Mouse (Mus musculus) kidney, embryonic 16.5 days (tissue): ENCODE measurements around the gene Rnaseh2a. TPM values are rescaled to one million over a fixed set of nuclear protein-coding genes. Genes with fewer than 3 reads are reported as not detected.
A peak's percentile ranks its signal among the peaks of the same experiment; 100 is the strongest.

Source experiments
- ATAC-seq: fragments of 200-750 bp; cut with Nextera tagmentation; 2 replicates; pipeline ENCODE4 v1.8.0; 2017; ENCODE audit warnings: moderate TSS enrichment; ENCODE audit not compliant: low FRiP score, low TSS enrichment
- H3K27ac ChIP-seq: fragments of 300-500 bp; sonication (generic); 2 replicates; pipeline ENCODE4 v1.5.1; 2014; ENCODE audit warnings: low read length
- H3K27me3 ChIP-seq: fragments of 300-500 bp; sonication (generic); 2 replicates; pipeline ENCODE4 v1.6.1; 2014; ENCODE audit warnings: low read length, control low read depth, mixed read lengths; ENCODE audit not compliant: insufficient read depth
- H3K36me3 ChIP-seq: fragments of 300-500 bp; sonication (generic); 2 replicates; pipeline ENCODE4 v1.6.1; 2014; ENCODE audit warnings: low read length, control low read depth, mixed read lengths; ENCODE audit not compliant: insufficient read depth
- H3K4me1 ChIP-seq: fragments of 300-500 bp; sonication (generic); 2 replicates; pipeline ENCODE4 v1.6.1; 2014; ENCODE audit warnings: low read length, control low read depth, mixed read lengths; ENCODE audit not compliant: insufficient read depth
- H3K4me2 ChIP-seq: fragments of 300-500 bp; sonication (generic); replicated peaks from 2 replicates; pipeline ENCODE4 v1.6.1; 2014; ENCODE audit warnings: low read depth, low read length
- H3K4me3 ChIP-seq: fragments of 300-500 bp; sonication (generic); 2 replicates; pipeline ENCODE4 v1.5.1; 2014; ENCODE audit warnings: mild to moderate bottlenecking, low read length
- H3K9ac ChIP-seq: fragments of 300-500 bp; sonication (generic); replicated peaks from 2 replicates; pipeline ENCODE4 v1.6.1; 2014; ENCODE audit warnings: low read length
- H3K9me3 ChIP-seq: fragments of 300-500 bp; sonication (generic); 2 replicates; pipeline ENCODE4 v1.6.1; 2016; ENCODE audit warnings: low read length, control low read depth
- WGBS: fragments of 180-500 bp; shearing (Covaris S2); extraction: QIAGEN DNeasy Blood & Tissue Kit; methylation state at CpG from one replicate; pipeline ENCODE4 v1.1.7; 2014; 5-methylcytosine and 5-hydroxymethylcytosine counted together
- polyA plus RNA-seq: library from polyadenylated mRNA; unstranded; fragments of >200 nt; fragmentation: Nextera tagmentation; extraction: Ambion mirVana; gene quantifications from 2 replicates; pipeline ENCODE4 v1.2.1, GENCODE M21; 2015

Rnaseh2a gene
- polyA plus RNA-seq: 137 and 138 TPM in 2 replicates

- peak within 1 kb of the TSS; percentile 82 for H3K4me2 ChIP-seq
- H3K36me3 ChIP-seq: peaks cover 32% of the 10 kb centered on the region
- WGBS: under 1% methylated on average over 56 of the region's 56 CpGs
- peak within 1 kb of the TSS; percentile 57 for H3K4me3 ChIP-seq
- peak; percentile 72 for ATAC-seq
- H3K27ac ChIP-seq: peak within 1 kb of the TSS; percentile 89
- H3K4me1 ChIP-seq: peaks cover 37% of the 10 kb centered on the region
- H3K9me3 ChIP-seq: no peaks in the 10 kb centered on the region
- H3K27me3 ChIP-seq: no peaks in the 10 kb centered on the region
- peak within 1 kb of the TSS; percentile 75 for H3K9ac ChIP-seq
These were observed at the start of gene Rnaseh2a, which contains the start of the genes Gm49661 and Prdx2 for GRCm38 (mm10) chr8:84969241-84970134. Gene Rnaseh2a (minus strand): TSS chr8:84969767. Gene Gm49661 (minus strand): TSS chr8:84969433. Gene Prdx2 (plus strand): TSS chr8:84969587.

DNA sequence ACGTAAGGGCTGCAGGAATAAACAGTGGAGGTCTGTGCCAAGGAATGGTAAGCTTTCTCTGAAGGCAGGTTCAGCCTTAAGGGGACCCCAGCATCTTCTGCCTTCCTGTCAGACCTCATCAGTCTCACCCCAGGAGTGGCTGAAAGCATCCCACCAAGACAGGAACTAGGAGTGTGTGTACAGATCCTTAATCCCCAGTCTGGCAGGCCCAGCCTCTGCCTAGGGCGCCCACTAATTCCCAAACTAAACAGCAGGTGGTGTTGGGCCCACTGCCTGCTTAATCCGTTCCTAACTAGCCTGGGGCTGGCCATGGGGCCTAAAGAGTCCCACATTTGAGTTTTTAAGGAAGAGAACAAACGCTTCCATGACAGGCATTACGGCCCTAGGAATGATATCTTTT is 47.6 kb upstream of the Rnaseh2a start:
- WGBS: 61% methylated on average over 5 of the region's 5 CpGs
- no peak overlapping the region for H3K4me2 ChIP-seq
- no peaks in the 10 kb centered on the region for H3K4me1 ChIP-seq
- no peak overlapping the region for H3K9ac ChIP-seq
- H3K9me3 ChIP-seq: no peaks in the 10 kb centered on the region
- H3K4me3 ChIP-seq: no peak overlapping the region
- H3K27me3 ChIP-seq: peaks cover 15% of the 10 kb centered on the region
- peaks cover 30% of the 10 kb centered on the region for H3K36me3 ChIP-seq
- no peak overlapping the region for H3K27ac ChIP-seq
- no peak for ATAC-seq

- Histone ChIP-seq H3K4me2 (no peak overlapping the region), H3K27ac (no peak overlapping the region), H3K36me3 (peaks cover 26% of the 10 kb centered on the region), H3K4me1 (no peaks in the 10 kb centered on the region), H3K27me3 (peaks cover 15% of the 10 kb centered on the region), H3K9me3 (no peaks in the 10 kb centered on the region), H3K9ac (no peak overlapping the region), H3K4me3 (no peak overlapping the region)
- ATAC-seq: no peak
- WGBS: 67% methylated on average over 10 of the region's 10 CpGs
These were observed 47.2 kb upstream of the Rnaseh2a start for GRCm38 (mm10) chr8:85016724-85017123.

DNA sequence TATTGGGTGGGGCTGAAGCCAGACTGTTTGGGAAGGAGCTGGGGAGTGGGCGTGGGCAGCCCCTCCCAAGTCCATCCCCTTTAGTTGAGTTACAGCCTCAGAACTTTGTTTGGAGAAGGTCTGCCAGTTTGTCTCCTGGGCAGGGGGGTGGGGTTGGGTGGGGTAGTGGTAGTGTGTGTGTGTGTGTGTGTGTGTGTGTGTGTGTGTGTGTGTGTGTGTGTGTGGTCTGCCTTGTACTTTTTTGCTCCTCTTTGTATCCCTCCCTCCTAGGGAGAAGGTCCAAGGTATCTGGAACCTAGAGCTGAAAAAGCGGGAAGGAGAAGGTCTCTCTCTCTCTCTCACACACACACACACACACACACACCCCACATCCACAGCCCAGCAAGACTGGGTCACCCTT is 44.9 kb upstream of the Rnaseh2a start, which contains the start of gene Best2:
Best2 (minus strand) TSS at position 101 of the 400 bp plus-strand sequence.
- Histone ChIP-seq H3K27me3 (peaks cover 28% of the 10 kb centered on the region), H3K4me3 (peak within 1 kb of the TSS; percentile 35), H3K36me3 (peaks cover 17% of the 10 kb centered on the region), H3K4me1 (no peaks in the 10 kb centered on the region), H3K27ac (no peak within 1 kb of the TSS), H3K4me2 (peak within 1 kb of the TSS; percentile 59), H3K9me3 (no peaks in the 10 kb centered on the region), H3K9ac (peak within 1 kb of the TSS; percentile 40; the same call in 1 of the 2 replicates)
- WGBS: 43% methylated on average over 2 of the region's 2 CpGs
- ATAC-seq: no peak

DNA sequence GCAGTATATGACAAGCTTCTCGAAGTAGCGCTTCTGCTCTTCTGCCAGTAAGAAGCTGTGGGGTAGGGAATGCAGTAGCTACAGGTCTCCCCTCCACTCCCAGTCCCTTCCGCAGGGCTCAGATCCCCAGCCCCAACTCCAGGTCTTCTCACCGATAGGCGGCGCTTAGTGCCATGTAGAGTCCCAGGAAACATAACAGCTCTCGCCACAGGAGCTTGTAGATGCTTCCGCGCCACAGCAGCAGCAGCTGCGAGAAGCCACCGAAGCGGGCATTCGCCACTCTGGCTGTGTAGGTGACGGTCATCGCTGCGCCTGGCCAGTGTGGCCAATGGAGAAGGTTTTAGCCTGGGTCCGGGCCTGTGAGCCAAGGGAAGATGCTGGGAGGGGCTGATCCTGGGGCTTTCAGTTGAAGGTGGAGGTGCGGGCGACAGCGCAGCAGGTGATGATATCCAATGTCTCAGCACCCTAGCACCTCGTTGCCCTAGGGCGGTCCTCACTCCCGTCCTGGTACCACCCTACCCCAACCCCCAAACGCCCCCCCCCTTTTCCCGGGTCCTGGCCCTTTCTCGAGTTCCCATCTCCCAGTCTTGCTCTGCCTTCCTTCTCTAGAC is 43.8 kb upstream of the Rnaseh2a start:
- Histone ChIP-seq H3K9ac (peak overlapping the region; percentile 40; the same call in 1 of the 2 replicates), H3K4me2 (peak overlapping the region; percentile 59), H3K4me3 (peak overlapping the region; percentile 35), H3K4me1 (no peaks in the 10 kb centered on the region), H3K9me3 (no peaks in the 10 kb centered on the region), H3K27me3 (peaks cover 28% of the 10 kb centered on the region), H3K27ac (no peak overlapping the region), H3K36me3 (peaks cover 8% of the 10 kb centered on the region)
- 6% methylated on average over 26 of the region's 26 CpGs for WGBS
- peak; percentile 72 for ATAC-seq

DNA sequence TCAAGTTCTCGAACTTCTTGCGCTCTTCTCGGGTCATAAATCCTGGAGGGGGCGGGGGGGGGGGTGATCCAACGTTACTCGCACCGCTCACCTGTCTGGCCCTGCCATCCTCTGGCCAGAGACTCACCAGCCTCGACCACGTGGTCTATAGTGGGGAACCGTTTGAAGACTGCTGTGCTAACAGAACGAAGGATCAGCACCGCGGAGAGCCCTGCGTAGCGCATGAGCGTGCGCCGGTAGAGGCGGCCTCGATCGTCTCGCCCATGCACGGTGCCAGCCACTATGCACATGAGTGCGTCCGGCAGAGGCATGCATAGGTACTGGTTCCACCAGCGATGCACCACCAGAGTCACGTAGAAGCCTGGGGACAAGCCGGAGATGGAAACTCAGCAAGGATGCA is 41.7 kb upstream of the Rnaseh2a start:
- no peaks in the 10 kb centered on the region for H3K4me1 ChIP-seq
- no peaks in the 10 kb centered on the region for H3K9me3 ChIP-seq
- H3K4me2 ChIP-seq: no peak overlapping the region
- H3K9ac ChIP-seq: no peak overlapping the region
- H3K36me3 ChIP-seq: no peaks in the 10 kb centered on the region
- H3K27me3 ChIP-seq: peaks cover 36% of the 10 kb centered on the region
- H3K27ac ChIP-seq: no peak overlapping the region
- ATAC-seq: no peak; the same call in 1 of the 2 replicates
- no peak overlapping the region for H3K4me3 ChIP-seq
- 11% methylated on average over 28 of the region's 28 CpGs for WGBS

- Histone ChIP-seq H3K36me3 (no peaks in the 10 kb centered on the region), H3K4me3 (0 out of 2 replicates have a peak overlapping the region, but pooled peaks have one; percentile 3), H3K27me3 (peaks cover 23% of the 10 kb centered on the region), H3K9me3 (no peaks in the 10 kb centered on the region), H3K4me1 (no peaks in the 10 kb centered on the region), H3K27ac (no peak overlapping the region), H3K4me2 (no peak overlapping the region), H3K9ac (peak overlapping the region; percentile 25; the same call in 1 of the 2 replicates)
- WGBS: 10% methylated on average over 25 of the region's 25 CpGs
- no peak for ATAC-seq
These were observed 38.1 kb upstream of the Rnaseh2a start for GRCm38 (mm10) chr8:85007686-85008085.

DNA sequence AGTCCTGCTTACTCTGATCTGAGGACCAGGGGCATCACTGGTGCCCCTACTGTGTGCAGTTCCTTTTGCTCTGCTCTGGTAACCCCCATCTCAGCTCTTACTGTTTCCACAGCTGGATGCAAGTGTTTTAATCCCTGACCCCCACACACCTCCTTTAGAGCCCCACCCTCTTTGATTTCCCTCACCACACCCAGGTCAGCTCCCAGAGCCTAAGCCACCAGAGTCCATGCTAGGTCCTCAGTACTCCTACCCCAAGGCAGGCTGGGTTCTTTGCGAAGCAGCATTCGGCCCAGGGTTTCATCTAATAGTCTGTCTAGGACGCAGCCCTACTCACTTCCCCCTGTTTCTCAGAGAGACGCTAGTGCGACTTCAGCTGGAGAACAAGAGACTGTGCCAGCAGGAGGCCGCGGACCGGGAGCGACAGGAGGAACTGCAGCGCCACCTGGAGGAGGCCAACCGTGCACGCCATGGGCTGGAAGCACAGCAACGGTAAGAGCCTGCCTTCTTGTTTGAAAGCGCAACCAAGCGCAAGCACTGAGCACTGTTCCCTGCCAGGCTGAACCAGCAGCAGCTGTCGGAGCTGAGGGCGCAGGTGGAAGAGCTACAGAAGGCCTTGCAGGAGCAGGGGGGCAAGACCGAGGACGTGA is 28.2 kb upstream of the Rnaseh2a start:
- Histone ChIP-seq H3K4me2 (0 out of 2 replicates have a peak overlapping the region, but pooled peaks have one; percentile 10), H3K9me3 (no peaks in the 10 kb centered on the region), H3K4me1 (peaks cover 6% of the 10 kb centered on the region)

DNA sequence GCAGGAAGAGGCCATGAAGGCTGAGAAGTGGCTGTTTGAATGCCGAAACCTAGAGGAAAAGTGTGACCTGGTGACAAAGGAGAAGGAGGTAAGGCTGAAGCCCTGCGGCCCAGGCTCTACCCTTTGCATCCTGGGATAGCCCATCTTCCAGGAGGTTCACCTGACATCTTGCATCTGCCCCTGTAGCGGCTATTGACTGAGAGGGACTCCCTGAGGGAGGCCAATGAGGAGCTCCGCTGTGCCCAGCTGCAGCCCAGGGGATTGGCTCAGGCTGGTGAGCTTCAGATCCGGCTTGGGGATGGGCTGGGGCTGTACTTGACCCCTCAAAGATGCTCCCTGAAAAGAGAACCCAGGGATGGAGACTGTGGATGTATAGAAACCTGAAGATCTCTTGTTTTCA is 27.4 kb upstream of the Rnaseh2a start:
- ATAC-seq: no peak
- WGBS: 83% methylated on average over 5 of the region's 5 CpGs
- Histone ChIP-seq H3K4me3 (no peak overlapping the region), H3K9ac (no peak overlapping the region), H3K4me1 (peaks cover 6% of the 10 kb centered on the region), H3K27me3 (no peaks in the 10 kb centered on the region), H3K9me3 (no peaks in the 10 kb centered on the region), H3K36me3 (0 out of 2 replicates have a peak, but pooled peaks cover 4% of the 10 kb centered on the region), H3K4me2 (no peak overlapping the region), H3K27ac (no peak overlapping the region)

More for the DNA sequence above, 28.2 kb upstream of the Rnaseh2a start:
- ATAC-seq: peak; percentile 76
- no peaks in the 10 kb centered on the region for H3K27me3 ChIP-seq
- 8% methylated on average over 19 of the region's 19 CpGs for WGBS
- H3K36me3 ChIP-seq: 0 out of 2 replicates have a peak, but pooled peaks cover 4% of the 10 kb centered on the region
- H3K4me3 ChIP-seq: no peak overlapping the region
- H3K27ac ChIP-seq: no peak overlapping the region
- 0 out of 2 replicates have a peak overlapping the region, but pooled peaks have one; percentile 13 for H3K9ac ChIP-seq
